In the genomic region with DNA sequence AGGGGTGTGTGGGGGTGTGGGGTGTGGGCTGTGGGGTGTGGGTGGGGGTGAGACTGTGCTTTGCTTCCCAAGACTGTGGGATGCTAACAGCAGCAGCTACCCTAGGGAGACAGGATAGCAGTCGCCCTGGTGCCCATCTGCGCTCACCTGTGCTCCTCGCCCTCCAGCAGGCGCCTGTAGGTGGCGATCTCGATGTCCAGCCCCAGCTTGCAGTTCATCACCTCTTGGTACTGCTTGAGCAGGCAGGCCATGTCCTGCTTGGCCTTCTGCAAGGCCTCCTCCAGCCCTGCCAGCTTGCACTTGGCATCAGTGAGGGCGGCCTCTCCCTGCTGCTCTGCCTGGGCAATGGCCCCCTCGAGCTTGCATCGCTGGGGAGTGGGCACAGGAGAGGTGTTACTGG, we compare ENCODE assay signal across 24 mouse cellular contexts. TPM values are rescaled to one million over a fixed set of nuclear protein-coding genes. Genes with fewer than 3 reads are reported as not detected.
DNase-seq lines count a peak whose midpoint lies in the region; ATAC-seq lines count a peak whose summit lies in the region.
"Had no signal": no experiment of that assay in that cellular context is flagged by ENCODE, and none has a peak within 500 bp of the region (broad histone marks: within the 10 kb centered on the region; RNA-seq: fewer than 3 reads in every experiment).

No protein-coding gene starts in this region.

- H3K4me1 ChIP-seq in kidney, embryonic 15.5 days = peaks cover 18% of the 10 kb centered on the region
- H3K4me1 ChIP-seq: liver, embryonic 13.5 days had no signal

- no peak overlapping the region for H3K9ac ChIP-seq in kidney, embryonic 15.5 days
- H3K9ac ChIP-seq: liver, embryonic 13.5 days; stomach, embryonic 15.5 days had no signal

- H3K4me3 ChIP-seq in kidney, embryonic 15.5 days (replicated peaks) = no peak overlapping the region
- H3K4me3 ChIP-seq: liver, embryonic 13.5 days; myocyte; stomach, embryonic 15.5 days had no signal

- peak; percentile 12 to 13 for DNase-seq in cerebellum, postnatal 25 days
- no peak for DNase-seq in cerebellum, postnatal 36 days
- DNase-seq in kidney, postnatal 10 days = peak; percentile 21
- DNase-seq in 416B (ENCODE audit: low read depth) (peak; percentile 5), ES-CJ7 (ENCODE audit: low read depth, low spot score) (peak; percentile 17)
- no peak for DNase-seq in left cerebral cortex, postnatal 14 days (ENCODE audit: low spot score in 2 of 2)
- DNase-seq: cerebellum, adult 11 months; kidney, postnatal 14 days; layer of hippocampus, adult 9-11 months; liver, embryonic 13.5 days; lung, postnatal 36 days; retina, postnatal 1 day; spleen, adult 18-20 months had no signal

- H3K27ac ChIP-seq in kidney, embryonic 15.5 days = no peak overlapping the region
- H3K27ac ChIP-seq: liver, embryonic 13.5 days; stomach, embryonic 15.5 days had no signal

- ATAC-seq in kidney, embryonic 15.5 days (replicated peaks; ENCODE audit: low FRiP score) = no peak
- ATAC-seq: forebrain, embryonic 16.5 days; hindbrain, embryonic 16.5 days had no signal

- H3K27me3 ChIP-seq in kidney, embryonic 15.5 days = no peaks in the 10 kb centered on the region
- H3K27me3 ChIP-seq: liver, embryonic 13.5 days; stomach, embryonic 15.5 days had no signal

- H3K9me3 ChIP-seq in kidney, embryonic 15.5 days (replicated peaks) = no peaks in the 10 kb centered on the region
- H3K9me3 ChIP-seq: liver, embryonic 13.5 days; stomach, embryonic 15.5 days had no signal

- H3K4me2 ChIP-seq in kidney, embryonic 15.5 days = no peak overlapping the region
- H3K4me2 ChIP-seq: liver, embryonic 13.5 days; midbrain, embryonic 11.5 days; stomach, embryonic 15.5 days had no signal

- WGBS in kidney, embryonic 15.5 days = 60% methylated on average over 9 of the region's 9 CpGs

- H3K36me3 ChIP-seq in kidney, embryonic 15.5 days = no peaks in the 10 kb centered on the region
- H3K36me3 ChIP-seq: liver, embryonic 13.5 days; stomach, embryonic 15.5 days had no signal

- intact Hi-C loops in left cerebral cortex, postnatal 14 days (cut with DNase I) = no loop called here

RNA-seq across cellular contexts. Expression of a gene that starts 7.9 kb away (rescaled TPM):
- not detected in 2 replicates for polyA plus RNA-seq in kidney, embryonic 15.5 days (2015; fragmentation: Nextera tagmentation; extraction: Ambion mirVana)
- total RNA-seq in left cerebral cortex, postnatal 14 days (2021) = not detected
- total RNA-seq: gastrocnemius, adult 18-20 months; granulocyte monocyte progenitor cell, adult 5-6 weeks; left cerebral cortex, postnatal 25 days; neutrophil, adult 5-6 weeks had no signal
- polyA plus RNA-seq: forebrain, embryonic 16.5 days; heart, embryonic 14.5 days; hindbrain, embryonic 16.5 days; liver, embryonic 13.5 days; midbrain, embryonic 11.5 days; myocyte; stomach, embryonic 15.5 days had no signal

RNA-seq across cellular contexts. Expression of a gene that starts 9.9 kb away (rescaled TPM):
- polyA plus RNA-seq in kidney, embryonic 15.5 days (2015; fragmentation: Nextera tagmentation; extraction: Ambion mirVana) = 0.31 TPM in 1 of 2 replicates, not detected in the other
- total RNA-seq in left cerebral cortex, postnatal 14 days (2021) = not detected
- total RNA-seq: gastrocnemius, adult 18-20 months; granulocyte monocyte progenitor cell, adult 5-6 weeks; left cerebral cortex, postnatal 25 days; neutrophil, adult 5-6 weeks had no signal
- polyA plus RNA-seq: forebrain, embryonic 16.5 days; heart, embryonic 14.5 days; hindbrain, embryonic 16.5 days; liver, embryonic 13.5 days; midbrain, embryonic 11.5 days; myocyte; stomach, embryonic 15.5 days had no signal

RNA-seq across cellular contexts. Expression of a gene that starts 20.2 kb away (rescaled TPM):
- 0.08 and 0.32 TPM in 2 replicates for polyA plus RNA-seq in kidney, embryonic 15.5 days (2015; fragmentation: Nextera tagmentation; extraction: Ambion mirVana)
- not detected for total RNA-seq in left cerebral cortex, postnatal 14 days (2021)
- total RNA-seq: gastrocnemius, adult 18-20 months; granulocyte monocyte progenitor cell, adult 5-6 weeks; left cerebral cortex, postnatal 25 days; neutrophil, adult 5-6 weeks had no signal
- polyA plus RNA-seq: heart, embryonic 14.5 days; liver, embryonic 13.5 days; myocyte had no signal

RNA-seq across cellular contexts. Expression of a gene that starts 25.5 kb away (rescaled TPM):
- polyA plus RNA-seq in kidney, embryonic 15.5 days (2015; fragmentation: Nextera tagmentation; extraction: Ambion mirVana) = not detected in 2 replicates
- not detected for total RNA-seq in left cerebral cortex, postnatal 14 days (2021)
- total RNA-seq: gastrocnemius, adult 18-20 months; granulocyte monocyte progenitor cell, adult 5-6 weeks; left cerebral cortex, postnatal 25 days; neutrophil, adult 5-6 weeks had no signal
- polyA plus RNA-seq: forebrain, embryonic 16.5 days; heart, embryonic 14.5 days; hindbrain, embryonic 16.5 days; liver, embryonic 13.5 days; midbrain, embryonic 11.5 days; myocyte; stomach, embryonic 15.5 days had no signal

RNA-seq across cellular contexts. Expression of a gene that starts 31.2 kb away (rescaled TPM):
- polyA plus RNA-seq in kidney, embryonic 15.5 days (2015; fragmentation: Nextera tagmentation; extraction: Ambion mirVana) = 0.21 and 0.27 TPM in 2 replicates
- total RNA-seq in left cerebral cortex, postnatal 14 days (2021) = not detected
- total RNA-seq: gastrocnemius, adult 18-20 months; granulocyte monocyte progenitor cell, adult 5-6 weeks; left cerebral cortex, postnatal 25 days had no signal
- polyA plus RNA-seq: liver, embryonic 13.5 days; midbrain, embryonic 11.5 days; myocyte had no signal

Comparison
In these comparisons a context has a peak if more than half of its experiments do, and no peak if none do; other contexts are left out.
1. DNase-seq: peak in cerebellum, postnatal 25 days (2 of 2), kidney, postnatal 10 days (single experiment), 416B (single experiment) and ES-CJ7 (single experiment); none in cerebellum, postnatal 36 days (0 of 2) and left cerebral cortex, postnatal 14 days (0 of 2).